10 mouse cellular contexts compared by ENCODE assay signal in genomic region chr11:34001938-34002592, GRCm38 (mm10). TPM values are rescaled to one million over a fixed set of nuclear protein-coding genes. Genes with fewer than 3 reads are reported as not detected.
DNase-seq lines count a peak whose midpoint lies in the region; ATAC-seq and TF ChIP-seq lines count a peak whose summit lies in the region.
"Had no signal": no experiment of that assay in that cellular context is flagged by ENCODE, and none has a peak within 500 bp of the region (broad histone marks: within the 10 kb centered on the region; RNA-seq: fewer than 3 reads in every experiment).

No protein-coding gene starts in this region.

- no peak for ATAC-seq in kidney, embryonic 15.5 days (replicated peaks; ENCODE audit: low FRiP score)
- 0 out of 2 replicates have a peak, but pooled peaks have one; percentile 3 for ATAC-seq in G1E (ENCODE audit: extremely low read depth, insufficient number of reproducible peaks, low FRiP score, poor library complexity, severe bottlenecking)
- ATAC-seq in midbrain, embryonic 14.5 days (ENCODE audit: low FRiP score, low TSS enrichment) = no peak

- TF ChIP-seq CTCF in G1E (IDR thresholded peaks at IDR 0.05; ENCODE audit: low read depth, low read length) = peak; percentile 55
- peak; percentile 63; the same call in 1 of the 2 replicates for TF ChIP-seq CTCF in cerebellum, adult 2 months (IDR thresholded peaks at IDR 0.05; ENCODE audit: borderline replicate concordance, insufficient read depth, low read depth, low read length)

- no peak overlapping the region for H3K27ac ChIP-seq in kidney, embryonic 15.5 days
- H3K27ac ChIP-seq in cerebellum, adult 2 months (ENCODE audit: insufficient read depth, low read length) = no peak overlapping the region
- H3K27ac ChIP-seq in midbrain, embryonic 14.5 days (replicated peaks; ENCODE audit: low read depth, low read length) = no peak overlapping the region
- H3K27ac ChIP-seq: macrophage had no signal

- no peak overlapping the region for H3K4me2 ChIP-seq in kidney, embryonic 15.5 days
- H3K4me2 ChIP-seq in midbrain, embryonic 14.5 days (ENCODE audit: low read length) = no peak overlapping the region

- no peaks in the 10 kb centered on the region for H3K27me3 ChIP-seq in kidney, embryonic 15.5 days
- peaks cover 4% of the 10 kb centered on the region; the same call in 1 of the 2 replicates for H3K27me3 ChIP-seq in G1E (ENCODE audit: insufficient read depth, low read length)
- no peaks in the 10 kb centered on the region; the same call in 1 of the 2 replicates for H3K27me3 ChIP-seq in cerebellum, adult 2 months (ENCODE audit: control insufficient read depth, insufficient read depth, low read length)
- no peaks in the 10 kb centered on the region for H3K27me3 ChIP-seq in midbrain, embryonic 14.5 days (ENCODE audit: control insufficient read depth, insufficient read depth, low read length)

- H3K9ac ChIP-seq in kidney, embryonic 15.5 days = no peak overlapping the region
- H3K9ac ChIP-seq in midbrain, embryonic 14.5 days (replicated peaks; ENCODE audit: low read length) = no peak overlapping the region

- TF ChIP-seq POLR2A in cerebellum, adult 2 months (IDR thresholded peaks at IDR 0.05; ENCODE audit: borderline replicate concordance, insufficient read depth, low read length) = no peak

- H3K4me1 ChIP-seq in kidney, embryonic 15.5 days = no peaks in the 10 kb centered on the region
- peaks cover 35% of the 10 kb centered on the region for H3K4me1 ChIP-seq in G1E (ENCODE audit: insufficient read depth, low read depth, low read length)
- no peaks in the 10 kb centered on the region for H3K4me1 ChIP-seq in cerebellum, adult 2 months (ENCODE audit: control insufficient read depth, insufficient read depth, low read length)
- H3K4me1 ChIP-seq in midbrain, embryonic 14.5 days (ENCODE audit: control insufficient read depth, insufficient read depth, low read length) = 0 out of 2 replicates have a peak, but pooled peaks cover 5% of the 10 kb centered on the region

- no peaks in the 10 kb centered on the region for H3K36me3 ChIP-seq in kidney, embryonic 15.5 days
- no peaks in the 10 kb centered on the region for H3K36me3 ChIP-seq in G1E (replicated peaks)
- H3K36me3 ChIP-seq in midbrain, embryonic 14.5 days (ENCODE audit: control insufficient read depth, insufficient read depth, low read length) = no peaks in the 10 kb centered on the region

- H3K9me3 ChIP-seq in kidney, embryonic 15.5 days (replicated peaks) = no peaks in the 10 kb centered on the region
- H3K9me3 ChIP-seq in G1E (replicated peaks) = peaks cover 11% of the 10 kb centered on the region
- H3K9me3 ChIP-seq in midbrain, embryonic 14.5 days (ENCODE audit: control insufficient read depth, low read length) = no peaks in the 10 kb centered on the region

- 8% methylated on average over 5 of the region's 5 CpGs for WGBS in kidney, embryonic 15.5 days
- 4% methylated on average over 5 of the region's 5 CpGs for WGBS in cerebellum, adult 2 months
- WGBS in midbrain, embryonic 14.5 days = 15% methylated on average over 5 of the region's 5 CpGs

- peak; percentile 57 for DNase-seq in kidney, adult 18-20 months
- peak; percentile 45 for DNase-seq in G1E (ENCODE audit: low spot score)
- peak; percentile 14 to 40 for DNase-seq in cerebellum, adult 2 months
- DNase-seq in gastrocnemius, adult 8-10 months (ENCODE audit: low spot score in 2 of 2) = peak; percentile 22
- peak; percentile 19 for DNase-seq in left cerebral cortex, adult 11 months (ENCODE audit: low spot score)
- DNase-seq in midbrain, embryonic 14.5 days = peak; percentile 69
- peak; percentile 34 to 53 for DNase-seq in thymus, adult 18-20 months

- no peak overlapping the region for H3K4me3 ChIP-seq in kidney, embryonic 15.5 days (replicated peaks)
- no peak overlapping the region for H3K4me3 ChIP-seq in G1E (ENCODE audit: low read depth, low read length)
- no peak overlapping the region for H3K4me3 ChIP-seq in cerebellum, adult 2 months (replicated peaks; ENCODE audit: insufficient read depth, low read depth, low read length)
- H3K4me3 ChIP-seq in midbrain, embryonic 14.5 days (replicated peaks; ENCODE audit: low read depth, low read length) = no peak overlapping the region
- H3K4me3 ChIP-seq: erythroblast, embryonic 14.5 days had no signal

RNA-seq across cellular contexts. Expression of gene Kcnip1, which starts 9.1 kb away (rescaled TPM):
- 1.4 and 1.5 TPM in 2 replicates for polyA plus RNA-seq in kidney, embryonic 15.5 days (2015; fragmentation: Nextera tagmentation; extraction: Ambion mirVana)
- total RNA-seq in G1E (2014; fragmentation: Nextera tagmentation) (not detected in 2 replicates), G1E (2017) (0.06 and 0.27 TPM in 2 replicates)
- not detected in 2 replicates for polyA plus RNA-seq in G1E (2012)
- polyA plus RNA-seq in cerebellum, adult 2 months (2012; rRNA removed) = 78.8 and 84.2 TPM in 2 replicates
- total RNA-seq in gastrocnemius, adult 8-10 months (2022) = not detected
- 76.5 and 93.5 TPM in 2 replicates for polyA plus RNA-seq in midbrain, embryonic 14.5 days (2014; fragmentation: Nextera tagmentation; extraction: Ambion mirVana)
- polyA plus RNA-seq: erythroblast, embryonic 14.5 days; macrophage had no signal

RNA-seq across cellular contexts. Expression of gene Kcnmb1, which starts 39.3 kb away (rescaled TPM):
- 0.42 and 0.71 TPM in 2 replicates for polyA plus RNA-seq in kidney, embryonic 15.5 days (2015; fragmentation: Nextera tagmentation; extraction: Ambion mirVana)
- total RNA-seq in G1E (2014; fragmentation: Nextera tagmentation) (not detected in 2 replicates), G1E (2017) (0.16 TPM in 1 of 2 replicates, not detected in the other)
- not detected in 2 replicates for polyA plus RNA-seq in G1E (2012)
- polyA plus RNA-seq in cerebellum, adult 2 months (2012; rRNA removed) = 0.52 and 0.62 TPM in 2 replicates
- total RNA-seq in gastrocnemius, adult 8-10 months (2022) = under 1 TPM; 0.12 to 0.31 (median 0.15) TPM
- 0.18 and 0.39 TPM in 2 replicates for polyA plus RNA-seq in midbrain, embryonic 14.5 days (2014; fragmentation: Nextera tagmentation; extraction: Ambion mirVana)
- polyA plus RNA-seq: erythroblast, embryonic 14.5 days; macrophage had no signal

RNA-seq across cellular contexts. Expression of gene Lcp2, which starts 44.7 kb away (rescaled TPM):
- 2.0 and 3.2 TPM in 2 replicates for polyA plus RNA-seq in kidney, embryonic 15.5 days (2015; fragmentation: Nextera tagmentation; extraction: Ambion mirVana)
- total RNA-seq in G1E (2014; fragmentation: Nextera tagmentation) (104 and 109 TPM in 2 replicates), G1E (2017) (43.1 and 48.3 TPM in 2 replicates)
- 44.8 and 52.2 TPM in 2 replicates for polyA plus RNA-seq in G1E (2012)
- 1.1 and 1.2 TPM in 2 replicates for polyA plus RNA-seq in cerebellum, adult 2 months (2012; rRNA removed)
- under 1 TPM; 0.19 to 0.62 (median 0.36) TPM for total RNA-seq in gastrocnemius, adult 8-10 months (2022)
- polyA plus RNA-seq in midbrain, embryonic 14.5 days (2014; fragmentation: Nextera tagmentation; extraction: Ambion mirVana) = 1.2 and 1.9 TPM in 2 replicates

Comparison
In these comparisons a context has a peak if more than half of its experiments do, and no peak if none do; other contexts are left out.
1. DNase-seq: peak in every context shown above with its lines; median percentile 69 in midbrain, embryonic 14.5 days; 57 in kidney, adult 18-20 months; 45 in G1E; 44 in thymus, adult 18-20 months; 27 in cerebellum, adult 2 months; 22 in gastrocnemius, adult 8-10 months; 19 in left cerebral cortex, adult 11 months.
2. RNA of gene Kcnip1, which starts 9.1 kb away (polyA plus RNA-seq): 78.8 to 84.2 TPM in cerebellum, adult 2 months and 76.5 to 93.5 TPM in midbrain, embryonic 14.5 days; 1.4 to 1.5 TPM in kidney, embryonic 15.5 days and not detected in G1E; every median in the first group is over 10 times any median in the second.
3. RNA of gene Lcp2, which starts 44.7 kb away (polyA plus RNA-seq): 44.8 to 52.2 TPM in G1E; 2.0 to 3.2 TPM in kidney, embryonic 15.5 days, 1.2 to 1.9 TPM in midbrain, embryonic 14.5 days and 1.1 to 1.2 TPM in cerebellum, adult 2 months; every median in the first group is over 10 times any median in the second.